Mouse (Mus musculus): ENCODE measurements around the gene Cenpe.

DNA sequence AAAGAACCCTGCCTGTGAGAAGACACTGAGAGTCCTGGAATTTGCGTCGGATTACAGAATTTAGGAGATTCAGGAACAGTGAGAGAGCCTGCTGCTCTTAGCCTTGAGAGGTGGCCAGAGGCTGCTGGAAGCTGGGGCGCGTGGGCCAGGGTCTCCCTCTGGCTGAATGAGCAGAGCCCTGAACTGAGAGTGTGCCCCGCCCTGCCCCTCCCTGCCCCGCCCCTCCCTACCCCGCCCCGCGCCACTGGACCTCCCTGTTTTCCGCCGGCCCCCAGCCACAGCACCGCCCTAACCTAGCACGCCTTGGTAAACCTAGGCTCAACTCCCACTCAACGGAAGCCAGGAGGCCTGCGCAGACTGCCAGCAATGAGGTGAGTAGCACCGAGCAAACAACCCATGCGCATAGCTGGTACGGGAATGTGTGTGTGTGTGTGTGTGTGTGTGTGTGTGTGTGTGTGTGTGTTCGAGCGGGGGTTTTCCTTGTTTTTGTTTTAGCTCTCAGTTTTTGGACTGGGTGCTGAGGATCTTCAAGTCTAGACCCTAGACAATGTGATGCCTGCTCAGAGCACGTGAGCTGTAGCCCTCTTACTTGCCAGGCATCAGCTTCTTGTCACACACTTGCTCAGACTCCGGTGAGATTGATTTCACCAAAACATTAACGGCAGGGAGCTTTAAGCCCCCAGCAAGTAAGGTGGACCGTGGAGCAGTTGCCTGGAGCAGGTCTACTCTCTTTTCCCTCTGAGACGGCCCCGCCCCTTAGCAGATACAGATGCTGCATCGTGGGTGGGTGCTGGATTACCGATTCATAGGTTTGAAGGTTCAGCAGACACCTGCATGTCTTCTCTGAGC, 95.3 kb downstream of the Cenpe start, which contains the start of gene Slc9b2:
- TF ChIP-seq FLI1 (IDR thresholded peaks at IDR 0.05; ENCODE audit: low read length) = no peak
- TF ChIP-seq GATA1 (IDR thresholded peaks at IDR 0.05; ENCODE audit: borderline replicate concordance, low read length) = no peak
